8 mouse cellular contexts compared by ENCODE assay signal in the genomic region with DNA sequence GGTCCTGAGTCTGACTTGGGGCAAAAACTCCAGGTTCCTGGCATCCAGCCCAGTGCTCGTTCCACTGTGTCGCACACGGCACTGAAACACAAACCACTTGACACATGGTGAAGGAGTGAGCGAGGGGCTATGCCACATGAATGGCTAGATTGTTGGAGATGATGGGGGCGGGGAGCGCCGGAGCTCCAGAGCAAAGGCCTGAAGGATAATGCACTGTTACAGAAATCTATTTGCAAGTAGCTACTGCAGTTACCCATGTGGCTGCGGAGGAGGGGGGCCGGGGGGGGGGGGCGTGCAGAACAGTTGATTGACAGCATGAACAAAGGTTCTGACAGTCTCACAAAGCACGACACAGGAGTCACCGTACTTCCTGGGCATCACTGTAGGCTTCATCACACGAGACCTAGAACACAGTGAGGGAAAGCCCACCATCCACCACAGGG.
DNase-seq lines count a peak whose midpoint lies in the region; ATAC-seq and TF ChIP-seq lines count a peak whose summit lies in the region.

No protein-coding gene starts in this region.

- no peak for TF ChIP-seq CTCF in lung, embryonic 14.5 days (IDR thresholded peaks at IDR 0.05; ENCODE audit: low read depth)

- peaks cover 18% of the 10 kb centered on the region; the same call in 1 of the 2 replicates for H3K4me1 ChIP-seq in hindbrain, embryonic 14.5 days (replicated peaks; ENCODE audit: control insufficient read depth, insufficient read depth, low read length)
- peaks cover 5% of the 10 kb centered on the region; the same call in 1 of the 2 replicates for H3K4me1 ChIP-seq in lung, embryonic 14.5 days (ENCODE audit: insufficient read depth)
- peaks cover 8% of the 10 kb centered on the region for H3K4me1 ChIP-seq in stomach, embryonic 16.5 days (ENCODE audit: control insufficient read depth, insufficient read depth, low read length)
- H3K4me1 ChIP-seq in heart, embryonic 11.5 days (ENCODE audit: control insufficient read depth, insufficient read depth, low read length): peaks cover 4% of the 10 kb centered on the region; the same call in 1 of the 2 replicates

- no peak overlapping the region for H3K4me3 ChIP-seq in hindbrain, embryonic 14.5 days (replicated peaks; ENCODE audit: low read length)
- H3K4me3 ChIP-seq in lung, embryonic 14.5 days (ENCODE audit: low read depth, low read length): no peak overlapping the region
- H3K4me3 ChIP-seq in stomach, embryonic 16.5 days (replicated peaks; ENCODE audit: low read length): no peak overlapping the region
- no peak overlapping the region for H3K4me3 ChIP-seq in heart, embryonic 11.5 days (ENCODE audit: low read depth, low read length)

- ATAC-seq in hindbrain, embryonic 14.5 days (ENCODE audit: low FRiP score): peak; percentile 95
- peak; percentile 93 for ATAC-seq in lung, embryonic 14.5 days (ENCODE audit: insufficient read depth)
- ATAC-seq in stomach, embryonic 16.5 days (ENCODE audit: insufficient read depth, low FRiP score): peak; percentile 40; the same call in 1 of the 2 replicates
- no peak for ATAC-seq in heart, embryonic 11.5 days (replicated peaks; ENCODE audit: insufficient number of reproducible peaks, low FRiP score, low TSS enrichment)

- no peaks in the 10 kb centered on the region for H3K9me3 ChIP-seq in hindbrain, embryonic 14.5 days (ENCODE audit: control insufficient read depth, low read length)
- H3K9me3 ChIP-seq in lung, embryonic 14.5 days (ENCODE audit: low read depth, low read length): no peaks in the 10 kb centered on the region
- H3K9me3 ChIP-seq in stomach, embryonic 16.5 days (replicated peaks; ENCODE audit: control insufficient read depth, low read length): no peaks in the 10 kb centered on the region
- no peaks in the 10 kb centered on the region for H3K9me3 ChIP-seq in heart, embryonic 11.5 days (replicated peaks; ENCODE audit: control insufficient read depth, low read length)

- DNase-seq in right cerebral cortex, postnatal 14 days: peak; percentile 11
- DNase-seq in right cerebral cortex, adult 2 months (ENCODE audit: low spot score in 2 of 2): no peak
- DNase-seq in hindbrain, embryonic 14.5 days (ENCODE audit: low spot score): peak; percentile 67
- peak; percentile 83 for DNase-seq in lung, embryonic 14.5 days
- no peak for DNase-seq in urinary bladder, adult 18-20 months (ENCODE audit: low spot score in 2 of 2)
- no peak for DNase-seq in layer of hippocampus, postnatal 10 days (ENCODE audit: low spot score in 2 of 2)

- no peak overlapping the region for H3K27ac ChIP-seq in hindbrain, embryonic 14.5 days
- peak overlapping the region; percentile 73 for H3K27ac ChIP-seq in lung, embryonic 14.5 days (ENCODE audit: low read depth)
- H3K27ac ChIP-seq in stomach, embryonic 16.5 days (ENCODE audit: low read length): no peak overlapping the region
- H3K27ac ChIP-seq in heart, embryonic 11.5 days (ENCODE audit: low read depth, low read length): no peak overlapping the region

- H3K36me3 ChIP-seq in hindbrain, embryonic 14.5 days (replicated peaks; ENCODE audit: control insufficient read depth, insufficient read depth): no peaks in the 10 kb centered on the region
- no peaks in the 10 kb centered on the region for H3K36me3 ChIP-seq in lung, embryonic 14.5 days (ENCODE audit: insufficient read depth)
- H3K36me3 ChIP-seq in stomach, embryonic 16.5 days (ENCODE audit: control insufficient read depth, insufficient read depth, low read length): no peaks in the 10 kb centered on the region
- H3K36me3 ChIP-seq in heart, embryonic 11.5 days (ENCODE audit: control insufficient read depth, insufficient read depth, low read length): no peaks in the 10 kb centered on the region

- H3K27me3 ChIP-seq in hindbrain, embryonic 14.5 days (ENCODE audit: control insufficient read depth, insufficient read depth, low read length): peaks cover 8% of the 10 kb centered on the region; the same call in 1 of the 2 replicates
- no peaks in the 10 kb centered on the region for H3K27me3 ChIP-seq in lung, embryonic 14.5 days (ENCODE audit: insufficient read depth, low read length)
- H3K27me3 ChIP-seq in stomach, embryonic 16.5 days (ENCODE audit: control insufficient read depth, insufficient read depth, low read length): no peaks in the 10 kb centered on the region
- H3K27me3 ChIP-seq in heart, embryonic 11.5 days (ENCODE audit: control insufficient read depth, insufficient read depth, low read length): no peaks in the 10 kb centered on the region

- H3K9ac ChIP-seq in hindbrain, embryonic 14.5 days: no peak overlapping the region
- H3K9ac ChIP-seq in lung, embryonic 14.5 days: no peak overlapping the region
- no peak overlapping the region for H3K9ac ChIP-seq in stomach, embryonic 16.5 days (ENCODE audit: low read length)
- no peak overlapping the region for H3K9ac ChIP-seq in heart, embryonic 11.5 days (ENCODE audit: low read depth, low read length)

- no peak overlapping the region; the same call in 1 of the 2 replicates for H3K4me2 ChIP-seq in hindbrain, embryonic 14.5 days (replicated peaks)
- no peak overlapping the region for H3K4me2 ChIP-seq in lung, embryonic 14.5 days
- H3K4me2 ChIP-seq in stomach, embryonic 16.5 days (ENCODE audit: low read depth, low read length): no peak overlapping the region
- no peak overlapping the region for H3K4me2 ChIP-seq in heart, embryonic 11.5 days

- 15% methylated on average over 13 of the region's 13 CpGs for WGBS in hindbrain, embryonic 14.5 days
- 40% methylated on average over 13 of the region's 13 CpGs for WGBS in lung, embryonic 14.5 days
- WGBS in stomach, embryonic 16.5 days: 46% methylated on average over 13 of the region's 13 CpGs
- WGBS in heart, embryonic 11.5 days (ENCODE audit: insufficient replicate concordance): 54% methylated on average over 12 of the region's 13 CpGs

Comparison
In these comparisons a context has a peak if more than half of its experiments do, and no peak if none do; other contexts are left out.
1. DNase-seq: peak in right cerebral cortex, postnatal 14 days (single experiment), hindbrain, embryonic 14.5 days (single experiment) and lung, embryonic 14.5 days (single experiment); none in right cerebral cortex, adult 2 months (0 of 2), urinary bladder, adult 18-20 months (0 of 2) and layer of hippocampus, postnatal 10 days (0 of 2).